In the genomic region with DNA sequence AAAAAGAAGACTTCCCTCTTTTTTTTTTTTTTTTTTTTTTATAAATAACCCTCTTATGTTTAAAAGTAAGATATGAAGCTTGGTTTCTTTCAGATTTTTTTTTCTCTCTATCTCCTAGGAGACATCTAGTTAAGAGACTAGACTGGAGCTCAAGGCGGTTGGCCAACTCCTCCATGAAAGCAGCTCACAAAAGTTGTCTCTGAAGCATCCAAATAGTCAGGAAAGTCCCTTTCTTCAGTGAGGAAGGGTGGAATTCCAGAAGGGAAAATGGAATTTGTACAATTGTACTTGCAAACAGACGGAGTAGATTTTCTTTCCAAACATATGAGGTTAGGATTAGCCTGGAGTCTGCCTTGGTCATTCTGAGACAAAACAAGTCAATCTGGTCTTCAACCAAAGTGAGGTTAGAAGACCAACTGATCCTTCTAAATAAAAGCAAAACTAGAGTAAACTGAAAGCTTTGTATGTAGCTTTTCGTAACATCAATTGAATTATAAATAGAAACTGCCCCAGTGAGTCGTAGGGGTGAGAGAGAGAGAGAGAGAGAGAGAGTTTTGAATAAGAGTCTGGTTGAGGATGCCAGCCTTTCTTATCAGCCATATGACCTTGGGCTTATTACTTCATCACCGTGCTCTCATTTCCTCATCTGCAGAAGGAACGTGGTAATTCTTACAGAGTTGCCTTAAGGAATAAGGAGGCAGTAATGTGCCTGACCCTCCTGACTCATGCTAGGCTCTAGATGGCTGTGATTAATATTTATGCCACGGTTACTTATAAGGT, we compare ENCODE assay signal across 24 mouse cellular contexts. TPM values are rescaled to one million over a fixed set of nuclear protein-coding genes. Genes with fewer than 3 reads are reported as not detected.
A peak's percentile ranks its signal among the peaks of the same experiment; 100 is the strongest.
DNase-seq lines count a peak whose midpoint lies in the region; ATAC-seq lines count a peak whose summit lies in the region.
"Had no signal": no experiment of that assay in that cellular context is flagged by ENCODE, and none has a peak within 500 bp of the region (broad histone marks: within the 10 kb centered on the region; RNA-seq: fewer than 3 reads in every experiment).

No protein-coding gene starts in this region.

- 86% methylated on average over 7 of the region's 7 CpGs for WGBS in forebrain, embryonic 10.5 days

- no peaks in the 10 kb centered on the region for H3K27me3 ChIP-seq in forebrain, embryonic 10.5 days (ENCODE audit: poor library complexity, severe bottlenecking)
- H3K27me3 ChIP-seq: embryonic facial prominence, embryonic 12.5 days; liver, embryonic 13.5 days; midbrain, embryonic 13.5 days had no signal

- peak; percentile 42 for DNase-seq in adrenal gland, adult 2 months
- DNase-seq in adrenal gland, adult 8-10 months = no peak
- peak; percentile 29 for DNase-seq in lung, postnatal 36 days
- DNase-seq in lung, adult 18-20 months = no peak
- DNase-seq in forebrain, embryonic 10.5 days (ENCODE audit: extremely low spot score, low spot score) = no peak
- no peak for DNase-seq in layer of hippocampus, adult 11-12 months (ENCODE audit: low spot score)
- DNase-seq: cerebellum, adult 11 months; cerebellum, postnatal 36 days; gastrocnemius, postnatal 10 days; heart, postnatal 36 days; kidney, adult 11 months; liver, embryonic 13.5 days; lung, postnatal 4 days; thymus, adult 2 months had no signal

- H3K27ac ChIP-seq in brown adipose tissue, adult 24 weeks (replicated peaks; ENCODE audit: low read depth, low read length) = peak overlapping the region; percentile 33; the same call in 1 of the 2 replicates
- H3K27ac ChIP-seq in forebrain, embryonic 10.5 days = no peak overlapping the region
- H3K27ac ChIP-seq: embryonic facial prominence, embryonic 12.5 days; kidney, postnatal 0 days; layer of hippocampus, adult 2 months; left cerebral cortex, adult 2 months; liver, embryonic 13.5 days; midbrain, embryonic 13.5 days had no signal

- no peaks in the 10 kb centered on the region for H3K9me3 ChIP-seq in forebrain, embryonic 10.5 days
- H3K9me3 ChIP-seq: embryonic facial prominence, embryonic 12.5 days; liver, embryonic 13.5 days; midbrain, embryonic 13.5 days had no signal

- no peak overlapping the region for H3K4me3 ChIP-seq in brown adipose tissue, adult 24 weeks (ENCODE audit: insufficient read depth, low read depth, low read length)
- H3K4me3 ChIP-seq in forebrain, embryonic 10.5 days = no peak overlapping the region
- H3K4me3 ChIP-seq: embryonic facial prominence, embryonic 12.5 days; layer of hippocampus, adult 2 months; left cerebral cortex, adult 2 months; liver, embryonic 13.5 days; midbrain, embryonic 13.5 days had no signal

- no peaks in the 10 kb centered on the region for H3K36me3 ChIP-seq in forebrain, embryonic 10.5 days (replicated peaks)
- H3K36me3 ChIP-seq: embryonic facial prominence, embryonic 12.5 days; liver, embryonic 13.5 days; midbrain, embryonic 13.5 days had no signal

- peaks cover 5% of the 10 kb centered on the region; the same call in 1 of the 2 replicates for H3K4me1 ChIP-seq in brown adipose tissue, adult 24 weeks (ENCODE audit: control insufficient read depth, insufficient read depth, insufficient read length, low read length)
- no peaks in the 10 kb centered on the region for H3K4me1 ChIP-seq in forebrain, embryonic 10.5 days
- H3K4me1 ChIP-seq: liver, embryonic 13.5 days; midbrain, embryonic 13.5 days had no signal

- ATAC-seq in monocyte, adult 5-6 weeks (replicated peaks; ENCODE audit: insufficient number of reproducible peaks, low FRiP score, low TSS enrichment, poor library complexity, severe bottlenecking) = 0 out of 2 replicates have a peak, but pooled peaks have one; percentile 31
- ATAC-seq: hindbrain, embryonic 16.5 days; midbrain, embryonic 13.5 days had no signal

RNA-seq across cellular contexts. Expression of a gene that starts 2.6 kb away (rescaled TPM):
- total RNA-seq in adrenal gland, adult 2 months (2021) = not detected
- not detected in 2 replicates for polyA plus RNA-seq in adrenal gland, adult 2 months (2012; rRNA removed)
- under 1 TPM in 1 of 4 experiments, not detected in 3; 0.13 TPM for total RNA-seq in adrenal gland, adult 8-10 months (2022)
- polyA plus RNA-seq in brown adipose tissue, adult 24 weeks (2012; ENCODE audit: insufficient read depth, insufficient read length, missing spikeins) = not detected in 2 replicates
- total RNA-seq in monocyte, adult 5-6 weeks (2017) = not detected in 3 replicates
- not detected in 2 replicates for polyA plus RNA-seq in forebrain, embryonic 10.5 days (2016; fragmentation: Nextera tagmentation; extraction: Ambion mirVana)
- total RNA-seq: adrenal gland, postnatal 4 days; gastrocnemius, postnatal 10 days; heart, postnatal 36 days; layer of hippocampus, adult 2 months; left cerebral cortex, adult 2 months had no signal
- polyA plus RNA-seq: embryonic facial prominence, embryonic 12.5 days; hindbrain, embryonic 16.5 days; kidney, postnatal 0 days; limb, embryonic 11.5 days; liver, embryonic 13.5 days; midbrain, embryonic 13.5 days had no signal

Comparison
In these comparisons a context has a peak if more than half of its experiments do, and no peak if none do; other contexts are left out.
1. DNase-seq: peak in adrenal gland, adult 2 months (single experiment) and lung, postnatal 36 days (single experiment); none in adrenal gland, adult 8-10 months (single experiment), lung, adult 18-20 months (0 of 2), forebrain, embryonic 10.5 days (single experiment) and layer of hippocampus, adult 11-12 months (single experiment).